16 mouse cellular contexts compared by ENCODE assay signal in the genomic region with DNA sequence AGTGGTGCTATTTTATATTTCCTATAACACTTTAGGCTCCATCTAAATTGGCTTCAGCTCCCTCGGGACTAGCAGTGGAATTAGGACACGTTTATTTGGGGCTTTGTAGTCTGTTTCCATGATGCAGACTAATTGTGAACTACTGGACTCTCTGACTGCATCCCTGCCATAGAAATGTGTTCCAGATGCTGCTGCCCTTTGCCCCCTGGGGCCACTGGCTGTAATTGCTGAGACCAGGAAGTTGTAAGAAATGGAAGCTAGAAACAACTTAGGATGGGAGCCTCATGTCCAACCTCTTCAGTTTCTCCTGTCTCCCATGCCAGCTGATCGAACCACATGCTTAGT. TPM values are rescaled to one million over a fixed set of nuclear protein-coding genes. Genes with fewer than 3 reads are reported as not detected.
DNase-seq lines count a peak whose midpoint lies in the region; ATAC-seq lines count a peak whose summit lies in the region.
"Had no signal": no experiment of that assay in that cellular context is flagged by ENCODE, and none has a peak within 500 bp of the region (broad histone marks: within the 10 kb centered on the region; RNA-seq: fewer than 3 reads in every experiment).

No protein-coding gene starts in this region.

- no peaks in the 10 kb centered on the region for H3K36me3 ChIP-seq in intestine, embryonic 16.5 days (ENCODE audit: control insufficient read depth, insufficient read depth, low read length)
- 0 out of 2 replicates have a peak, but pooled peaks cover 3% of the 10 kb centered on the region for H3K36me3 ChIP-seq in limb, embryonic 12.5 days
- H3K36me3 ChIP-seq in forebrain, embryonic 15.5 days, result no peaks in the 10 kb centered on the region
- H3K36me3 ChIP-seq: embryonic facial prominence, embryonic 15.5 days; midbrain, embryonic 12.5 days had no signal

- DNase-seq in heart, adult 11 months, result peak; percentile 87
- DNase-seq in heart, adult 8-10 months (ENCODE audit: low spot score), result no peak
- peak; percentile 21 for DNase-seq in ZHBTc4 (ENCODE audit: low read depth, low spot score)
- no peak for DNase-seq in spleen, adult 18-20 months
- DNase-seq in cerebellum, adult 9-11 months, result no peak
- DNase-seq: cerebellum, adult 8-10 months; gastrocnemius, postnatal 36 days; right cerebral cortex, postnatal 4 days had no signal

- 0 out of 2 replicates have a peak, but pooled peaks have one; percentile 28 for ATAC-seq in intestine, embryonic 16.5 days
- ATAC-seq in limb, embryonic 12.5 days (ENCODE audit: insufficient number of reproducible peaks, insufficient read depth, low FRiP score, low TSS enrichment, low read depth), result peak; percentile 12; the same call in 1 of the 2 replicates
- ATAC-seq in forebrain, embryonic 15.5 days (replicated peaks), result no peak
- ATAC-seq: forebrain, embryonic 16.5 days had no signal

- H3K9me3 ChIP-seq in intestine, embryonic 16.5 days (ENCODE audit: control insufficient read depth, low read length), result no peaks in the 10 kb centered on the region
- H3K9me3 ChIP-seq in limb, embryonic 12.5 days, result no peaks in the 10 kb centered on the region; the same call in 1 of the 2 replicates
- H3K9me3 ChIP-seq in forebrain, embryonic 15.5 days, result no peaks in the 10 kb centered on the region
- H3K9me3 ChIP-seq: embryonic facial prominence, embryonic 15.5 days; midbrain, embryonic 12.5 days had no signal

- no peak overlapping the region for H3K4me3 ChIP-seq in intestine, embryonic 16.5 days (ENCODE audit: low read length)
- no peak overlapping the region for H3K4me3 ChIP-seq in limb, embryonic 12.5 days (replicated peaks)
- H3K4me3 ChIP-seq in forebrain, embryonic 15.5 days, result no peak overlapping the region
- H3K4me3 ChIP-seq: embryonic facial prominence, embryonic 15.5 days; midbrain, embryonic 12.5 days had no signal

- 71% methylated on average over 3 of the region's 3 CpGs for WGBS in intestine, embryonic 16.5 days
- WGBS in limb, embryonic 12.5 days, result 23% methylated on average over 3 of the region's 3 CpGs
- 75% methylated on average over 3 of the region's 3 CpGs for WGBS in forebrain, embryonic 15.5 days

- H3K27me3 ChIP-seq in intestine, embryonic 16.5 days (replicated peaks; ENCODE audit: control insufficient read depth, insufficient read depth, low read length), result no peaks in the 10 kb centered on the region
- H3K27me3 ChIP-seq in limb, embryonic 12.5 days, result no peaks in the 10 kb centered on the region
- no peaks in the 10 kb centered on the region for H3K27me3 ChIP-seq in forebrain, embryonic 15.5 days
- H3K27me3 ChIP-seq: embryonic facial prominence, embryonic 15.5 days; midbrain, embryonic 12.5 days had no signal

- peaks cover 6% of the 10 kb centered on the region; the same call in 1 of the 2 replicates for H3K4me1 ChIP-seq in intestine, embryonic 16.5 days (ENCODE audit: control insufficient read depth, insufficient read depth, low read length)
- H3K4me1 ChIP-seq in limb, embryonic 12.5 days (replicated peaks), result peaks cover 26% of the 10 kb centered on the region
- H3K4me1 ChIP-seq in forebrain, embryonic 15.5 days, result no peaks in the 10 kb centered on the region

- peak overlapping the region; percentile 51; the same call in 1 of the 2 replicates for H3K27ac ChIP-seq in intestine, embryonic 16.5 days (ENCODE audit: low read length)
- H3K27ac ChIP-seq in limb, embryonic 12.5 days, result peak overlapping the region; percentile 72
- H3K27ac ChIP-seq in forebrain, embryonic 15.5 days (replicated peaks), result no peak overlapping the region
- H3K27ac ChIP-seq: embryonic facial prominence, embryonic 15.5 days; hindbrain, embryonic 14.5 days; midbrain, embryonic 12.5 days; stomach, postnatal 0 days had no signal

- no peak overlapping the region for H3K9ac ChIP-seq in intestine, embryonic 16.5 days (ENCODE audit: low read depth, low read length)
- no peak overlapping the region for H3K9ac ChIP-seq in limb, embryonic 12.5 days (replicated peaks)
- no peak overlapping the region for H3K9ac ChIP-seq in forebrain, embryonic 15.5 days (replicated peaks)
- H3K9ac ChIP-seq: embryonic facial prominence, embryonic 15.5 days; hindbrain, embryonic 14.5 days; midbrain, embryonic 12.5 days had no signal

- H3K4me2 ChIP-seq in intestine, embryonic 16.5 days (ENCODE audit: low read depth, low read length), result no peak overlapping the region
- no peak overlapping the region for H3K4me2 ChIP-seq in limb, embryonic 12.5 days
- H3K4me2 ChIP-seq in forebrain, embryonic 15.5 days (replicated peaks), result no peak overlapping the region
- H3K4me2 ChIP-seq: embryonic facial prominence, embryonic 15.5 days; hindbrain, embryonic 14.5 days; midbrain, embryonic 12.5 days had no signal

RNA-seq across cellular contexts. Expression of a gene that starts 38.9 kb away (rescaled TPM):
- total RNA-seq in heart, adult 8-10 months (2022), result 10 to 100 TPM; 13.9 to 15.8 (median 15.3) TPM
- polyA plus RNA-seq in intestine, embryonic 16.5 days (2015; fragmentation: Nextera tagmentation; extraction: Ambion mirVana), result 56.7 and 60.9 TPM in 2 replicates
- 89.1 and 92.6 TPM in 2 replicates for polyA plus RNA-seq in limb, embryonic 12.5 days (2016; fragmentation: Nextera tagmentation; extraction: Ambion mirVana)
- polyA plus RNA-seq in forebrain, embryonic 15.5 days (2015; fragmentation: Nextera tagmentation; extraction: Ambion mirVana), result 48.6 and 50.0 TPM in 2 replicates

RNA-seq across cellular contexts. Expression of a gene that starts 58.1 kb away (rescaled TPM):
- total RNA-seq in heart, adult 8-10 months (2022), result 10 to 100 TPM; 14.3 to 25.0 (median 19.3) TPM
- polyA plus RNA-seq in intestine, embryonic 16.5 days (2015; fragmentation: Nextera tagmentation; extraction: Ambion mirVana), result 79.6 and 82.0 TPM in 2 replicates
- polyA plus RNA-seq in limb, embryonic 12.5 days (2016; fragmentation: Nextera tagmentation; extraction: Ambion mirVana), result 85.9 and 94.0 TPM in 2 replicates
- 63.1 and 70.5 TPM in 2 replicates for polyA plus RNA-seq in forebrain, embryonic 15.5 days (2015; fragmentation: Nextera tagmentation; extraction: Ambion mirVana)

Comparison
In these comparisons a context has a peak if more than half of its experiments do, and no peak if none do; other contexts are left out.
1. DNase-seq: peak in heart, adult 11 months (single experiment) and ZHBTc4 (single experiment); none in heart, adult 8-10 months (single experiment), spleen, adult 18-20 months (0 of 2) and cerebellum, adult 9-11 months (single experiment).